Mouse (Mus musculus) olfactory bulb, adult 2 months (tissue): ENCODE measurements around the gene Ppp2r2c.

Experiments
- CTCF ChIP-seq: fragments of 200-500 bp; IDR thresholded peaks from 2 replicates; pipeline ENCODE4 v1.5.1; 2012; ENCODE audit warnings: low read depth, mild to moderate bottlenecking, low read length, moderate library complexity; ENCODE audit not compliant: insufficient read depth
- POLR2A ChIP-seq: fragments of 200-500 bp; IDR thresholded peaks from 2 replicates; pipeline ENCODE4 v1.6.1; 2012; ENCODE audit warnings: mild to moderate bottlenecking, low read depth, low read length, moderate library complexity; ENCODE audit not compliant: insufficient read depth

GRCm38 (mm10) chr5:36890794-36891193, 22.5 kb downstream of the Ppp2r2c start:
- no peak for TF ChIP-seq POLR2A
- no peak for TF ChIP-seq CTCF
